Mouse (Mus musculus): ENCODE results near the gene Strn3.
"Not testable (repeated sequence)": the region's sequence is repeated elsewhere in the genome, so short reads cannot be mapped to it uniquely, and the experiment has no call there.

Gene Strn3

DNA sequence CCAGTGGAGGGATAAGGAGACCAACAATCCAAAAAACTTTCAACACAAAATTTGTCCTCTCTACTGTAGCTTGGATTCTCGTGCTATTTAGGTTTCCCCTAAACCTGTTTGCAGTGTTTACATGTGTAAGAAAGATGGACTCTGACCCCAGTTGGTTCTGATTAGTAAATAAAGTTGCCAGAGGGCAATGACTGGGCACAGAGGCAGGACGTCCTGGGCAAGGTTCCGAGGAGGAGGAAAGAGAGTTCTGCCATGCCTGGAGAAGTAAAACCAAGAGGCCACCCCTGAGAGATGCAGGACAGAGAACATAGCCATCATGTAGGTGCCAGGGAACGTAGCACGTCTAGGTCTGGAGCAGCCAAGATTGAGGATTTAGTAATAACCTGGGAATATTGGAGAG, 79.3 kb downstream of the Strn3 start:
- no peak for DNase-seq (ENCODE audit: low spot score)

DNA sequence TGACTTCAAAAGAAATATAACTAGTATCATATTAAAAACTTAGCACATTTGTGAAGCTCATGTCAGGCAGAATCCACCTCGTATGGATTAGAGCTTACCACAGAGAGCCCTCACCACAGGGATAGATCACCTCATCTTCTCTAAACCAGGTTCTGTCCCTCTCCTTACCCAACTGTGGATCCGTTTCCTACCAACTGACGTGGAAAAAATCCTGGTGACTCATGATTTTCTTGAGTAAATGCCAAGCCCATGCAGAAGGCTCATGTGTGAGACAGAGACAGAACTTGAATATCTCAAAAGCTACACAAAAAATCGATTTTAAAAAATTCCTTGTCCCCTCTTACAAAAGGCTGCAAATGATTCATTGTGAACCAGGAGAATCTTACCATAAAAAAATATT, 85.6 kb downstream of the Strn3 start:
- no peak for DNase-seq (ENCODE audit: low spot score)

DNA sequence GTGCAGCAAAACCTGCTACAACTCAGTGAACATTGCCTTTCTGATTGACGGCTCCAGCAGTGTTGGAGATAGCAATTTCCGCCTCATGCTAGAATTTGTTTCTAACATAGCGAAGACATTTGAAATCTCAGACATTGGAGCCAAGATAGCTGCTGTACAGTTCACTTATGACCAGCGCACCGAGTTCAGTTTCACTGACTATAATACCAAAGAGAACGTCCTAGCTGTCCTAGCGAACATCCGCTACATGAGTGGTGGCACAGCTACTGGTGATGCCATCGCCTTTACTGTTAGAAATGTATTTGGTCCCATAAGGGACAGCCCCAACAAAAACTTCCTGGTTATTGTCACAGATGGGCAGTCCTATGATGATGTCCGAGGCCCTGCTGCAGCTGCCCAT, 88.4 kb downstream of the Strn3 start:
- DNase-seq (ENCODE audit: low spot score): no peak

DNA sequence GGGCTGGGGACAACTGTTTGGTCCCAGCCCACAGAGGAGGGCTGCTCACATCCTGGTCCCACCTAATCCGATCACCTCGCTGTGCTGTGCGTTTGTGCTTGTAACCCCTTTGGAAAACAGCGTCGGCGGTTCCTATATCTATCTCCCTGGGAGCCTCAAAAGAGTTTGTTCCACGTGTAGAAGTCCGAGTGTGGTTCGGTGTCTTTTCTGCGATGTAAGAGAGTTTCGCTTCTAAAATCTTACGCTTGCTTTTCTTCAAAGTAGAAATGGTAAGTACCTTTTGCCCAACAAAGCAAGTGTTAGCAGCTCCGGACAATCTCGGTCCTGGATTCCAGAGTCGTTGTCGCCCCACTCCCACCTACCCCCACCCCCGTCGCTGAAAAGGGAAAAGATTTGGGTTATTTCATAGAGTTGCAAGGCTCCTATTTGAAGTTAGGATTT, 97.6 kb downstream of the Strn3 start:
- DNase-seq (ENCODE audit: low spot score): no peak

DNA sequence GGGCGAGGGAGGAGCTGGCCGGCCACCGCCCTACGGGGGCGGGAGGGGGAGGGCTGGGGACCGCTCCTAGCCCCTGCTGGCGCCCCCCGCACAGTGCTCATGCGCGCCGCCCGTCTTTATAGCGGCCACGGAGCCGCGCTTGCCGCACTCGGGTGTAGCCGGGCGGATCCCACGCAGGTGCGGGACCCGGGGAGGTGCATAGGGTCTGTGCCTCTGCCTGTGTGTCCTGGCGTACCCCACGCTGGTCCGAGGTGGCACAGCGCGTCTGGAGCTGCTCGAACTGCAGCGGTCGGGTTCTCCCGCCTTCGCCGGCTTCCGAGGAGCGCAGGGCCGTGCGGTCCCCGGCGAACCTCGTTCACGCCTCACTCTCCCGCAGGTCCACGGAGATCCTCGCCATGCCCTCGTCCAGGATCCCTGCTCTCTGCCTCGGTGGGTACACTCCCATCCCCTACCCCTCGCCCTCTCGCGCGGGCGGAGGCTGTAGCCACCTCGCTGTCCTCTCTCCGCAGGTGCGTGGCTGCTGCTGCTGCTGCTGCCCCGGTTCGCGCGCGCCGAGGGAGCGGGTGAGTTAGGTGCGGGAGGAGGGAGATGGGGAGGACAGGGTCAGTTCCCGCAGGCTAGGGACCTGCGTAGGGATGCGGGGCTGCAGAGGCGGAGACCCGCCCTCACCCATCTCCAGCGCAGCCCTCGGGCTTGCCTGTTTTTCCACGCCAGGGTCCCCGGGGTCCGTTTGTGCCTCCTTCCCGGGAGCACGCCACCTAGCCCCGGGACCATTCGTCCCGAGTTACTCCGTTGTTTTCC, 98.3 kb downstream of the Strn3 start, which contains the start of gene Coch:
Gene Coch (plus strand): TSS at position 113 of the 801 bp plus-strand sequence.
- no peak for DNase-seq (ENCODE audit: low spot score)

DNA sequence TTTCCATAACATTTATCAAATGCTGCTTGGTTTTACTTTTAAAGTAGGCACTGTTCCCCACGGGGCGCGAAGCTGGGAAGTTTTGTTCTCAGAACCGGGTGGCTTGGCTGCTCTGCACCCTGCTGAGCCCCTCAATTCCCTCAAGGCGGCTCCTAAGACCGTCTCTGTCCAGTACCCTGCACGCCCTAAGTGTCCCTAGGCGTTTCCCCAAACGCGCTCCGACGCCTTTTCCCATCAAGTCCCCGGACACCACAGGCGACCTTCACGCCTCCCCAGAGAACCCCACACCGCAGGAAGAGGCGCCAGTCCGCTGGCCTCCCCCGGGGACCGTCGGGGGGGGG, 98.8 kb downstream of the Strn3 start:
- DNase-seq (ENCODE audit: low spot score): no peak

DNA sequence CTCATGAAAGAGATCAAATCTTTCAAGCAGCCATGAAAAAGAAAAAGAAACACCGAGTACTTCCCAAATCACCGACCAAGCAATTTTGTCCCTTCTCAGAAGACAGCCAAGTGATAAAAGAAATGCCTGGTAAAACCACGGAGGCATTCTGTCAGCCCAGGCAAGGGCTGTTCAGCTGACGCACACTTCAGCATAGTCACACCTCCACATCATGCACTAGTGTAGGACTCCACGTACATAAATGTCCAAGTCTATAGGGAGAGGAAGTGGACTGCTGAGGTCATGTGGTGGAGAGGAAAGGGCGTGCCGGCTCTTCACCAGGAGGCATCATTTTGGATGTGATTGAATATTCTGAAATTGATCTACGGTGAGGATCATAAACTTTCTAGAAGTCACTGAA, 99.8 kb downstream of the Strn3 start:
- DNase-seq (ENCODE audit: low spot score): no peak

DNA sequence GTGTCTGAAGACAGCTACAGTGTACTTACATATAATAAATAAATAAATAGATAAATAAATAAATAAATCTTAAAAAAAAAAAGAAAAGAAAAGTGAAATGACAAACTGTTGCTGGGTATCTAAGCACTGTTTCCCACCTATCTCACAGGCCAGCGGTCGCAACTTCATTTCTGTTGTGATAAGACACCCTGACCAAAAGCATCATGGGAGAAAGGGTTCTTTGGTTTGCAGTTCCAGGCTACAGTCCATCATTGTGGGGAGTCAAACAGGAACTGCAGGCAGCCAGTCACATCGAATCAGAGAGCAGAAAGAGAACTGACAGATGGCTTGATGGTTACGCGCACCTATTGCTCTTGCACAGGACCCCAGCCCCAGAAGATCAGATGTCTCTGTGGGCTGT, 102.4 kb downstream of the Strn3 start:
- DNase-seq (ENCODE audit: low spot score): no peak

DNA sequence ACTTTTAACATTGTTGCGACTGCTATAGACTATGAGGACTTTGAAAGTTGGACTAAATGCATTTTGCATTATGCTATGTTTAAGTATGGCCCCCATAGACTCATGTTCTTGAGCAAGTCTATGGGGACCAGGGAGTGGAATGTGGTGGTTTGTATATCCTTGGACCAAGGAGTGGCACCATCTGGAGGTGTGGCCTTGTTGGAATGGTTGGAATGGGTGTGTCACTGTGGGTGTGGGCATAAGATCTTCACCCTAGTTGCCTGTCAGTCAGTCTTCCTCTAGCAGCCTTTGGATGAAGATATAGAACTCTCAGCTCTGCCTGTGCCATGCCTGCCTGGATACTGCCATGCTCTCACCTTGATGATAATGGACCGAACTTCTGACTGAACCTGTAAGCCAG, 113.9 kb downstream of the Strn3 start:
- not testable (repeated sequence) for DNase-seq (ENCODE audit: low spot score)

DNA sequence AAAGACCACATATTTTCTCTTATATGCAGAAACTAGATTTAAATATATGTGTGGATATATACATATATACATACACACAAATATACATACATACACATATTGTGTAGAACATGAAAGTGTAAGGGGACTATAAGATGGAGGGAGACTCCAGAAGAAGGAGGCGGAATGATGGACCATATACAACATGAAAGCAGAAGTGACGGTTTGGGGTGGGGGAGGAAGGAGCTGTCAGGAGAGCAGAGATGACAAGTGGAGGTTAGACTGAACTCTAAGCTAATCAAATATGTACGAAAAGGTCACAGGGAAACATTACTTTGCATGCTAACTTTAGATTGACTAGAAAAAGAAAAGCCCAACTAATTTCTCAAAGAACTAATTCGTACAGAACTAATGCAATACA, 119.0 kb downstream of the Strn3 start:
- no peak for DNase-seq (ENCODE audit: low spot score)

DNA sequence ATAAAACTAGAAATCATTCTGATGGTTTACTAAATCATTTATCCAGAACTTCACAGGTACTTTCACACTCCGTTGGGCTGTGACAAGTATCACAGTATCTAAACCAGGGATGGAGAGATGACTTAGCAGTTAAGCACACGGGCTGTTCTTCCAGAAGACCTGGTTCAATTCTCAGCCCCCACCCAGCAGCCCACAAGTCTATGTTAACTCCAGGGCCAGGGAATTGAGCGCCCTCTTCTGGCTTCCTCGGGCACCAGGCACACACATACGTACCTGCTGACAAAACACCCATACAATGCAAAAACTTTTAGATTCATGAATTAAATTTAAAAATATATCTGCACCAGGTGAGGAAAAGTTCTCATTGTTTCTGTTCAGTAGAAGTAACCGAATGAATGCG, 121.8 kb downstream of the Strn3 start:
- DNase-seq (ENCODE audit: low spot score): no peak

DNA sequence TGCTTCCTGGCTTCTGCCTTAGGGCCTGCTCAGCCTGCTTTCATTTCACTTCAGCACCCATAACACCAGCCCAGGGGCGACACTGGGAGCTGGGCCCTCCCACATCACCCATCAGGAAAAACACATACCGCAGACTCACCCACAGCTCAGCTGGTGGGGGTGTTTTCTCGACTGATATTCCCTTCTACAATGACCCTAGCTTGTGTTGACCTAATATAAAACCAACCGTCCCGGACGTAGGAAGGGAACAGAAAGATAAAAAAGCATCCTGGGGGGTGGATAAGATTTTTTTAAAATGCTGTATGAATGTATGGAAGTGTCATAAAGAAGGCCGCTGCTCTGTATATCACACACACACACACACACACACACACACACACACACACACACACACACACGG, 122.2 kb downstream of the Strn3 start:
- no peak for DNase-seq (ENCODE audit: low spot score)

DNA sequence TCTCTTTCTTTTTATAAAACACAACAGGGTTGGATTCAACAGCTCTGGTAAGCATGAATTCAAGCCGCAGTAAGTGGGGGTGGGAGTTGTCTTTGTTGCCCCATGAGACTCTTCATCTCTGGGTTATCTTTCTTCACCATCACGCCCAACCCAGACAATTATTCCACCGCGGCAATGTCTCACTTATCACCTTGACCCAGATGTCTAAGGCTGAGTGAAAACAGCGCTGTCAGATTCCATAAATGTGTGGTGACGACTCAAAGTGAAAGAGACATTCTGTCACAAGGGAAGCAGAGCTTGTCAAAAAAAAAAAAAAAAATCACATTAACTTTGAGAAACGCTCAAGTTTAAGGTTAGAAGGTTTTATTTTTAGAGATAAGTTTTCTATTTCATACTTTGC, 124.5 kb downstream of the Strn3 start:
- no peak for DNase-seq (ENCODE audit: low spot score)

DNA sequence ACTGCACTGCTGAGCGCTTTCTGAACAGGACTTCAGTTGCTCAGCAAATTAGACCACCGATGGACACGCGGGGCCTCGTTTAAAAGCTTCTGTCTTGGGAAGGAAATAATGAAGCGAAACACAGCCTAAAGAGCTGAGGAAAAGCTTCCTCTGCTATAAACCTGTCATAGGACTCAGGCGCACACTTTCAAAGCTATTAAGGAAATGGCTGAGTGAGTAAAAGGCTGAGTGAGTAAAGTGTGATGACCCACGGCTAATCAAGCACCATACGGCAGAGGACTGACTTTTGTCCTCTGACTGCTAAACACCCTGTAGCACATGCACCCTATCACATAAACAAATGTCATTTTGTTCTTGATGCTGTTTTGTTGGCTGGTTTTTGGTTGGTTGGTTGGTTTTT, 130.3 kb downstream of the Strn3 start:
- no peak for DNase-seq (ENCODE audit: low spot score)
